Mouse (Mus musculus) embryonic facial prominence, embryonic 10.5 days (tissue): Measurements from ENCODE around the gene Slc47a1. TPM values are rescaled to one million over a fixed set of nuclear protein-coding genes. Genes with fewer than 3 reads are reported as not detected.

ENCODE experiments used
- DNase-seq: peaks from one replicate; pipeline ENCODE4 v3.0.0-alpha.2; 2017; ENCODE audit warnings: low spot score
- H3K27ac ChIP-seq: fragments of 300-500 bp; sonication (generic); replicated peaks from 2 replicates; pipeline ENCODE4 v1.5.1; 2016; ENCODE audit warnings: mild to moderate bottlenecking
- H3K27me3 ChIP-seq: fragments of 300-500 bp; sonication (generic); replicated peaks from 2 replicates; pipeline ENCODE4 v1.6.1; 2016; ENCODE audit warnings: low read depth, mild to moderate bottlenecking; ENCODE audit not compliant: poor library complexity, severe bottlenecking
- H3K36me3 ChIP-seq: fragments of 300-500 bp; sonication (generic); replicated peaks from 2 replicates; pipeline ENCODE4 v1.6.1; 2016; ENCODE audit warnings: mild to moderate bottlenecking, moderate library complexity
- H3K4me1 ChIP-seq: fragments of 300-500 bp; sonication (generic); 2 replicates; pipeline ENCODE4 v1.6.1; 2016
- H3K4me3 ChIP-seq: fragments of 300-500 bp; sonication (generic); 2 replicates; pipeline ENCODE4 v1.5.1; 2016; ENCODE audit warnings: mild to moderate bottlenecking, moderate library complexity
- H3K9me3 ChIP-seq: fragments of 300-500 bp; sonication (generic); 2 replicates; pipeline ENCODE4 v1.6.1; 2016; ENCODE audit warnings: mild to moderate bottlenecking
- WGBS: fragments of 180-500 bp; shearing (Covaris S2); methylation state at CpG from one replicate; pipeline ENCODE4 v1.1.7; 2016; 5-methylcytosine and 5-hydroxymethylcytosine counted together
- polyA plus RNA-seq: library from polyadenylated mRNA; unstranded; fragments of >200 nt; fragmentation: Nextera tagmentation; extraction: Ambion mirVana; gene quantifications from 2 replicates; pipeline ENCODE4 v1.2.1, GENCODE M21; 2016

Gene Slc47a1
- polyA plus RNA-seq, 1 experiment from 2014 or later: 0.05 TPM

DNA sequence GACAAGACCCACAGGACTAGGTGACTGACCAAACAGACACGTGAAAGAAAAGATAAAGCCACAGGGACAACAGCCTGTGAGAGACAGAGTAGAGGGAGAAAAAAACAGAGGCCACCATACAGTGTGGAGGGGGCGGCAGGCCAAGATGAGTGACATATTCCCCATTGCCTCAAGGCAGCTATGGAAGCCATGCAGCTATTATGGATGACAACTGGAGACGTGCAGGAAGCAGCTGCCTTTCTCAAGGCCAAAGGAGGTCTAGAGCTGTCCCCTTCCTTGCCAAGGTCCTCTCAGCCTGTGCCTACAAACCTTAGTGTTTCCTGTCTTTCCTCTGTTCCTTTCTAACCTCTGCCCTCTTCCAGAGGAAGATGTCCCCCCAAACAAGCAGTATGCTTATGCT is 12.2 kb downstream of the Slc47a1 start:
- DNase-seq: no peak
- H3K9me3 ChIP-seq: no peaks in the 10 kb centered on the region
- WGBS: 70% methylated on average over 3 of the region's 3 CpGs

DNA sequence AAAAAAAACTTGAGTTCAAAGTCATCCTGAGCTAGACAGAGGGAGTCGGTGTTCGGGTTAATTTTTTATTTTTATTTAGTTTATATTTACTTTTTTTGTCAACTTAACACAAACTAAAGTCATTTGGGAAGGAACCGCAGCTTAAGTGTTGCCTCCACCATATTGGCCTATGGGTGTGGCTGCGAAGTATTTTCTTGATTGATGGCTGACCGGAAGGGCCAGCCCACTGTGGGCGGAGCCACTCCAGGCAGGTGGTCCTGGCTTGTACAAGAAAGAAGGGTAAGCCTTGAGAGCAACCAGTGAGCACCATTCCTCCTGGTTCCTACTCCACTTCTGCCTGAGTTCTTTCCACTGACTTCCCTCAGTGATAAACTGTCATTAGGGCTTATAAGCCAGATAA is 14.0 kb downstream of the Slc47a1 start:
- Histone ChIP-seq H3K27me3 (no peaks in the 10 kb centered on the region), H3K4me1 (no peaks in the 10 kb centered on the region), H3K4me3 (no peak overlapping the region), H3K9me3 (no peaks in the 10 kb centered on the region), H3K36me3 (no peaks in the 10 kb centered on the region), H3K27ac (no peak overlapping the region)
- 86% methylated on average over 6 of the region's 6 CpGs for WGBS
- no peak for DNase-seq

More for the DNA sequence above, 12.2 kb downstream of the Slc47a1 start:
- Histone ChIP-seq H3K27ac (no peak overlapping the region), H3K36me3 (no peaks in the 10 kb centered on the region), H3K27me3 (0 out of 2 replicates have a peak, but pooled peaks cover 5% of the 10 kb centered on the region), H3K4me3 (no peak overlapping the region), H3K4me1 (no peaks in the 10 kb centered on the region)

DNA sequence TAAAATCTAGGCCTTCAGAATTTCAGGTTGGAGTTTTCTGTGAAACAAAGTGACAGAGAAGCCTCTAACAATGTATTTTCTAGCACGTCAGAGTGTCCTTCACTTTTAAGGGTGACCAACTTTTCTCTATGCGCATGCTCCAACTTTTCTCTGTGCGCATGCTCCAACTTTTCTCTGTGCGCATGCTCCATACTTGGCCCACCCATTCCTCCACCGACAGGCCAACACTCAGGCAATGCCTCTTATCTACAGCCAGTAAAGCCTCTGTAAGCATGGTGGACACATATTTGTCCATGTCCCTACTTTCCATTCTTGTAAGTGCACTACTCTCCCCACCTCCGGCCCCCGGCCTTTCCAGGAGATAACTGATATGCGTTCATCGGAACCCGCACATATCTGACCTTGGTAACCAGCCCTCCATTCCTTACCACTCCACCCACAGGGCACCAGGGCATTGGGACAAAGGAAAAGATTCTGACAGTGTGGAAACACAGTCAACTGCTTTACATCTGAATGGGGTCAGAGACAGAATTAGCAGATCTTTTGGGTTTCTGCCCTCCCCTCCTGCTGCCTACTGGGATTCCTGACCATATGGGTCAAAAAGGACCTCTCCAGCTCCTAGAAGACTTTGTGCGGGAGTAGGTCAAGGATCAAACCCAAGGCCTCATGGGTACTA is 16.5 kb downstream of the Slc47a1 start:
- Histone ChIP-seq H3K36me3 (no peaks in the 10 kb centered on the region), H3K4me1 (no peaks in the 10 kb centered on the region), H3K27ac (no peak overlapping the region), H3K27me3 (no peaks in the 10 kb centered on the region), H3K9me3 (no peaks in the 10 kb centered on the region), H3K4me3 (no peak overlapping the region)
- WGBS: 92% methylated on average over 11 of the region's 11 CpGs
- no peak for DNase-seq

DNA sequence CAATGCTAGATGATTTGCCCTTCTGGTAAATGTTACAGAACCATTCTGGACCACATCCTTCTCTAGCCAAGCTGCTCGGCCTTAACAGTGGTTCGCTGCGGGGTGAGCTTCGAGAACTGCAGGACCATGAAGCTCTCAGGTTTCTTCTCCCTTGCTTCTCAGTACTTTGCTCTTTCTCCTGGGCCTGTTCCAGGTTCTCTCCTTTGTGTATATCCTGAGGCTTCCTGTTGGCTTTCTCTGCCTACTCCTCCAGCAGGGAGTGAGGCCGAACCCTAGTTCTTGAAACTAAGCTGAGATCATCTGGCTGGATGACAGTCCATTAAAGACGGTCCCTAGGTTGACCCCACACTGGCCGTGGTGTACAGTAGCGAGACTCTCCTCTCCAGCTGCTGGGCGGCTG is 21.5 kb downstream of the Slc47a1 start:
- Histone ChIP-seq H3K36me3 (no peaks in the 10 kb centered on the region), H3K9me3 (no peaks in the 10 kb centered on the region), H3K4me1 (0 out of 2 replicates have a peak, but pooled peaks cover 10% of the 10 kb centered on the region), H3K27ac (no peak overlapping the region), H3K27me3 (no peaks in the 10 kb centered on the region), H3K4me3 (no peak overlapping the region)
- DNase-seq: no peak
- WGBS: 87% methylated on average over 9 of the region's 9 CpGs

DNA sequence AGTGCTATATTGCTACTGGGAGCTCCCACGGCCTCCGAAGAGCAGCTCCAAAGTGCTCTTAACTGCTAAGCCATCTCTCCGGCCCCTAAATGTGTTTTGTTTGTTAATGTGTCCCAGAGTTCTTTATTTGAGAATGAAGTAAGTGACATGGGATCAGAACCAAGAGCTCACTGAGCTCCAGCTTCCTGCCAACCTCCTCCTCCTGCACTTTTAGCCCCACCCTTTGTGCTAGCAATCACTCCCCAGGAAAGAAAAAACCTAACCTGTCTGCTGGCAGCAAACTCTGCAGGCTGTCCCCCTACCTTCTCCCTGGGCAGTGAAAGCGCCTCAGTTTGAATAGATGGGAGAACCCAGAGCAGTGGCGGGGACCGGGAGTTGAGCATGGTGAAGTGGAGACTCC is 22.0 kb downstream of the Slc47a1 start:
- WGBS: 70% methylated on average over 6 of the region's 6 CpGs
- DNase-seq: no peak
- no peak overlapping the region for H3K27ac ChIP-seq

DNA sequence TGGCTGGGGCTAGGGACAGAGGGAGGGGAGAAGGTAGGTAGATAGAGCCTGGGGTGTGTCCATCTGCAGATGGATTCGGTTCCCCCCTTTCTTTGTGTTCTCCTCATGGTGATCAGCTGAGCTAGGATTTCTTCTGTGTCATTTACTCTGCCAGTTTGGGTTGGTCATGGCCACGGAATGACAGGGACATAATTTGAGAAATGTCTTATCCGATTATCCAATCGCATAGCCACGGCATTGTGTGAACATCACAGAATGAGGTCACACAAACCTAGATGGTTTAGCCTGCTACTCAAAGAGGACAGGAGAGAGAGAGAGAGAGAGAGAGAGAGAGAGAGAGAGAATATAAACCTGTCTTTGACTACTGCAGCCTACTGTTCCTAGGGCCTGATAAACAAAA is 22.8 kb downstream of the Slc47a1 start:
- H3K9me3 ChIP-seq: no peaks in the 10 kb centered on the region
- no peak overlapping the region for H3K27ac ChIP-seq
- H3K4me1 ChIP-seq: 0 out of 2 replicates have a peak, but pooled peaks cover 10% of the 10 kb centered on the region
- H3K36me3 ChIP-seq: no peaks in the 10 kb centered on the region
- 92% methylated on average over 5 of the region's 5 CpGs for WGBS
- H3K27me3 ChIP-seq: no peaks in the 10 kb centered on the region
- no peak overlapping the region for H3K4me3 ChIP-seq
- no peak for DNase-seq

More for the DNA sequence above, 22.0 kb downstream of the Slc47a1 start:
- H3K4me3 ChIP-seq: no peak overlapping the region
- H3K36me3 ChIP-seq: no peaks in the 10 kb centered on the region
- H3K27me3 ChIP-seq: no peaks in the 10 kb centered on the region
- 0 out of 2 replicates have a peak, but pooled peaks cover 10% of the 10 kb centered on the region for H3K4me1 ChIP-seq
- no peaks in the 10 kb centered on the region for H3K9me3 ChIP-seq

DNA sequence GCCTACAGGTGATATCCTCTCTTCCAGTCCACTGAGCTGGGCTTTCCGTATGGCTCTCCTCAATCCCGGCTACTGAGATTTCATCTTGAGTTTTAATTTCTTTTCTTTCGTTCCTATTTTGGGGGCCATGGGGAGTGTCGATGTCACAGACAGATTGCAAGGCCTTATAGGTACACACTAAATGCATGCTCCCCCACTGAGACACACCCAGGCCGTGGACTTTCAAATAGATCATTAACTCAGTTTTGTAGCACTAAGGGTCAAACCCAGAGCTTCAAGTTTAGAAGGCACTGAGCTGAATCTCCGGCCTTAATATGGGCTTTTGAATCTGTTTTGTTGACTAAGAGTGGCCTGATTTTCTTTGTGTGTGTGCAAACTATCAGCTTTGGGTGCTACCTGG is 23.8 kb downstream of the Slc47a1 start:
- Histone ChIP-seq H3K27ac (no peak overlapping the region), H3K4me3 (no peak overlapping the region), H3K4me1 (0 out of 2 replicates have a peak, but pooled peaks cover 10% of the 10 kb centered on the region), H3K27me3 (no peaks in the 10 kb centered on the region), H3K9me3 (no peaks in the 10 kb centered on the region), H3K36me3 (no peaks in the 10 kb centered on the region)
- DNase-seq: no peak
- WGBS: 85% methylated on average over 6 of the region's 6 CpGs

DNA sequence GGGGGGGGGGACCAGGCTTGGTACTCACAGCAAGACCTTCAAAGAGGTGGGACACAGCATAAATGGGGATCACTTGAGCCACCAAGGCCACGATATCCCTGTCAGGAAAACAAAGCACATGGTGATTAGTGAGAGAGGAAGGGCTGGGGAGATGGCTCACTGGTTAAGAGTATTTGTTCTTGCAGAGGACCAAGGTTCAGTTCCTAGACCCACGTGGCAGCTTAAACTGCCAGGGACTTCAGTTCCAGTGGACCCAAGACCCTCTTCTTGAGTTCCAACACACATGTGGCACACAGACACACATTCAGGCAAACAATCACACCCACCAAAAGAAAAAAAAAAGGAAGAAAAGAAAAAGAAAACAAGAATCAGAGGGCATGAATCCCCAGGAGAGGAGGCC is 25.1 kb downstream of the Slc47a1 start:
- Histone ChIP-seq H3K27ac (no peak overlapping the region), H3K4me3 (no peak overlapping the region), H3K36me3 (no peaks in the 10 kb centered on the region), H3K9me3 (no peaks in the 10 kb centered on the region), H3K27me3 (peaks cover 9% of the 10 kb centered on the region; the same call in 1 of the 2 replicates), H3K4me1 (0 out of 2 replicates have a peak, but pooled peaks cover 10% of the 10 kb centered on the region)
- 75% methylated on average over 2 of the region's 2 CpGs for WGBS
- no peak for DNase-seq

DNA sequence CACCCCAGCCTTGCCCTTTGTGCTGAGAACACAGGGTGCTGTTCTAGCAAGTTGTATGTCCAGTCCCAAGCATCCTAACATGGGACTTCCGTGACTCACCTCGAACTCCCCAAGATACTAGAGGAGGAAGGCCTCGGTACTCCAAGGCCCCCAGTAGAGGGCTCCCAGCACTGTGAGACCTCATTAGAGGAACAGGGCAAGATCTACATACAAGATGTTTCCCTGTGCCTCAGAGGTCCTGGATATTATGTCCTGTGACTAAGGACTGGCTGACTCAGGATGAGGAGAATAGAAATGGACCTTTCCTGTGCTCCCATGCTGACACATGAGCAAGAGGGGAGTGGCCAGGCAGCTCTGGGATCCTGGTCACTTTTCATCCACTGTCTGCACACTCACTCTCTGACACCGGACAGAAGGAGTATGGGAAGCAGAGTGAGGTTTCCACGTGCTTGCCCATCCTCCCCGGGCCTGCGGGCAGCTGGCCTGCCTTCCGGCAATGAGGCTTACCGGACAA is 25.9 kb downstream of the Slc47a1 start:
- no peak overlapping the region for H3K27ac ChIP-seq
- WGBS: 61% methylated on average over 9 of the region's 9 CpGs
- H3K9me3 ChIP-seq: no peaks in the 10 kb centered on the region
- 0 out of 2 replicates have a peak, but pooled peaks cover 10% of the 10 kb centered on the region for H3K4me1 ChIP-seq
- peaks cover 17% of the 10 kb centered on the region; the same call in 1 of the 2 replicates for H3K27me3 ChIP-seq
- no peaks in the 10 kb centered on the region for H3K36me3 ChIP-seq
- no peak for DNase-seq
- no peak overlapping the region for H3K4me3 ChIP-seq

DNA sequence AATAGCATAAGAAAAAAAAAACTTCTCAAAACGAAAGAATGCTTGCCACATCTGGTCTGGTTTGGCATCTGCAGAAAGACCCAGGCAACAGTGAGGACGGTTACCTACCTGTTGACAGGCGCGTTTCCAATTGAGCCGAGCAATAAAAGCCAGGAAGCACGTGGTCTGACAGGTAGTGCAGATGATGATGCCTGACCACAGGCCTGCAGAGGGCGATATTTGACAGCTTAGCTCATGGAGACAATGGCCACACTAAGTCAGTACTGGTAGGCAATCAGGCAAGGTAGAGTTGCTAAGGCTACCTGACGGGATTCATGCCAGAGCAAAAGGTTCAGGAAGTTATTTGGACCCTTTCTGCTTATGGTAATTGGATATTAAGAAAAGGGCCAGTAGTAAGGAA is 28.8 kb downstream of the Slc47a1 start:
- no peak overlapping the region for H3K4me3 ChIP-seq
- no peaks in the 10 kb centered on the region for H3K9me3 ChIP-seq
- 0 out of 2 replicates have a peak, but pooled peaks cover 10% of the 10 kb centered on the region for H3K4me1 ChIP-seq
- H3K27ac ChIP-seq: no peak overlapping the region
- WGBS: 8% methylated on average over 8 of the region's 8 CpGs
- no peaks in the 10 kb centered on the region for H3K36me3 ChIP-seq
- peaks cover 37% of the 10 kb centered on the region for H3K27me3 ChIP-seq
- DNase-seq: peak; percentile 65

DNA sequence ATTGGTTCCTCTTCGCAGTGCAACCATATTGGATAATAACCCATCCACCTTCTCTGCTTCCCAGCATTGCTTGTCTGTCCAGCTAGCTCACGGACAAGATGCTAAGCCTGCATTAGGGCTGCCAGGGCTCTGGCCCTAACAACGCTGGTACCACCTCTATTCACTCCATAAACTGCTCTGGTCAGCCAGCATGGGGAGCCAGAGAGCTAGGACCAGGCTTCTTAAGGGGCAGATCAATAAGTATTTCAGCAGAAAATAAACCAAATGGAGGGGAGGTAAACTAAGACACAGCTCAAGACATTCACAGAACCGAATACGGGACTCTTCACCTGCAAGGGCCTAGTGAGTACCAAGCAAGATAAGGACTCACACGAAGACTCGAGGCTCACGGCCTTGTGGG is 32.0 kb downstream of the Slc47a1 start:
- H3K27me3 ChIP-seq: peaks cover 69% of the 10 kb centered on the region
- no peaks in the 10 kb centered on the region for H3K36me3 ChIP-seq
- no peak overlapping the region for H3K27ac ChIP-seq
- no peak overlapping the region for H3K4me3 ChIP-seq
- no peaks in the 10 kb centered on the region for H3K9me3 ChIP-seq
- peaks cover 12% of the 10 kb centered on the region for H3K4me1 ChIP-seq
- WGBS: 63% methylated on average over 8 of the region's 8 CpGs
- DNase-seq: no peak

DNA sequence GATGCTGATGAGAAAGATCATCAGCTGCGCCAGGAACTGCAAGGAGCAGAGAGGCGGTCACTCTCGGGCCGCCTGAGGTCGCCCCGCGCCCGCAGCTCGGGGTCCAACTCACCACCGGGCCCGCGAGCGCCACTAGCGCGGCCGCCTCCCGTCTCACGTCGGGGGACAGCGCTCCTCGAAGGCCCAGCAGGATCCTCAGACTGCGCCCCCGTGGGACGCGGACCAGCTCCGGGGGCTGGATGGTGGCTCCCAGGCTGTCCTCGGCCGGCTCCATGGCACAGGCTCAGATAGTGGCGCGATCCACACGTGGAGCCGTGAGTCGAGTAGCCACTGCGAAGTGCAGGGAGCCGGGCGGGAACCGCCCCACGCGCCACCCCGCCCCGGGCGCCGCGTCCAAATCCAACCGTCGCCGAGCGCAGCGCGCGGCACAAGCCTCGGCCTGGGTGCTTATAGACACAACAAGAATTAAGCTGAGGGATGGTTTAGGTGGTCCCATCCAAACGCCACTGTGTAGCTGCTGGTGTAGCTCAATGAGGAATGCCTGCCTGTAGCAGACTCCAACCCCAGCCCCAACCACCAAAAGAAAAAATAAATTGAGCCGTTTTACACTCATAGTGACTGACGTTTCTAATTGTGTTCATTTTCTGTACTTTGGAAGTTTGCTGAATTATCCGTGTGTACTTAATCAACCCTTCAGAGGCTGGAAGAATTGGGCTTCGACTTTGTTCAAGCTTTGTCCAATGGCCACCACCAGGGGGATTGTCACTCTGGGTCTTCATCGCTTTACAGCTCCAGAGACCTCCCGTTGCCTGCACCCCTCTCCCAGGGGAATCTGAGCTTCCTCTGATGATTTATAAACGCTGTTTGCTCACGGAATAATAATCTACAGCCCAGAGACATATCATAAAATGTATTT is 35.4 kb downstream of the Slc47a1 start, which contains the start of gene Slc47a2:
Gene Slc47a2 (minus strand): TSS at position 356 of the 916 bp plus-strand sequence.
- Histone ChIP-seq H3K4me3 (peak within 1 kb of the TSS; percentile 56), H3K9me3 (no peaks in the 10 kb centered on the region), H3K36me3 (no peaks in the 10 kb centered on the region), H3K4me1 (peaks cover 12% of the 10 kb centered on the region), H3K27ac (no peak within 1 kb of the TSS), H3K27me3 (peaks cover 74% of the 10 kb centered on the region)
- DNase-seq: peak; percentile 50
- WGBS: 4% methylated on average over 61 of the region's 61 CpGs
